Mouse (Mus musculus) E14TG2a.4 (cell line): Measurements from ENCODE around the gene Wdr47.

ENCODE experiments used
- CTCF ChIP-seq: conservative IDR thresholded peaks from 2 replicates; pipeline ENCODE4 v1.5.1; 2014; ENCODE audit warnings: low read length
- POU5F1 ChIP-seq: IDR thresholded peaks from 2 replicates; pipeline ENCODE4 v1.6.1; 2014; ENCODE audit warnings: low read length, borderline replicate concordance

GRCm38 (mm10) chr3:108676616-108677015, 85.5 kb downstream of the Wdr47 start:
- TF ChIP-seq CTCF (no peak), POU5F1 (no peak)
